Mouse (Mus musculus) left cerebral cortex, postnatal 25 days (tissue): ENCODE measurements around the gene Tm4sf19. TPM values are rescaled to one million over a fixed set of nuclear protein-coding genes. Genes with fewer than 3 reads are reported as not detected.

Source experiments
- DNase-seq, 2 experiments: peaks; one replicate each; pipeline ENCODE4 v3.0.0; 2022; ENCODE audit warnings: low spot score in 2 of 2, mixed read lengths in 1 of 2
- intact Hi-C: fragments of 180-260 bp; cut with DNase I; formaldehyde crosslinking; loops from one replicate; pipeline ENCODE4 v1.15.1; 2025
- total RNA-seq, 2 experiments: library from RNA; stranded (reverse); gene quantifications; 2 replicates each; pipeline ENCODE4 v1.2.3; 2021

Gene Tm4sf19
- under 1 TPM in 1 of 2 experiments, not detected in 1; 0.27 TPM for total RNA-seq

DNA sequence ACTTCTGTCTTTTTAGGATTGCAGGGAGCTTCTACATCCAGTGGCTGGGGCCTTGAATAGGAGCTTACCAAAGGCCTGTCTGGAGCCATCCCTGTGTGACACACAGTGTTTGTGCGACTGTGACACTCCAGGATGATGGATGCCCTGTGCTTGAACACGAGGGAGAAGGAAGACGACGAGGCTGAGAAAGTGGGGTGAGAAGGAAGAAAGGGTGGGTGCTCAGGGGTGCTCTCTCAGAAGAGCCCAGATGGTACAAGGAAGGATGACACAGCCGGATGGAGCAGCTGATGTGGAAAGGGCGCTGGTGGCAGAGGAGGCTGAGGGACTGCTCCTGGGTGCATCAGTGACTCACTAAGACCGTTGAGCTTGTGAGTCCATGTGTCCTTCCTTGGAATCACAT, at the start of gene Tm4sf19:
Gene Tm4sf19 (plus strand): TSS at position 240 of the 400 bp plus-strand sequence.
- intact Hi-C loops = no loop called here
- DNase-seq = peak in 1 of 2 experiments; percentile 18

DNA sequence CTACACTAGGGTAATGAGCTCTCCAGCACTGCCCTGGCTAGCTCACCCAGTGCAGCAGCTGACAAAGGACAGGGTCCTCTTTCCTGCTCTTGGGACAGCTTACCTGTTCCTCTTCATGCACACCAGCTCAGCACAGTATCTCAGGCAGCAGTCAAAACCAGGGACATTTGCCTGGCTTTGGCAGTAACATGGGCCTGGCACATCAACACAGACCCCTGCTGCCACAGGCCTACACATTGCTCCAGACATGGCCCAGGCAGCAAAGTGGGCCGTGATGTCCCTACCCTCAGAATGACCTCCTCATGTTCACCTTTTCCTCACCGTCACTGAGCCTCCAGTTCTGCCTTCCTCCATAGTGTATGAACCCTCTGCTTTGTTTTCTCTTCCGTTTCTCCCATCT, 49.5 kb upstream of the Tm4sf19 start:
- no peak for DNase-seq
- intact Hi-C loops = no loop called here

GRCm38 (mm10) chr16:32363530-32363929, 36.8 kb upstream of the Tm4sf19 start:
- intact Hi-C loops = no loop called here
- DNase-seq = peak in 1 of 2 experiments; percentile 27

GRCm38 (mm10) chr16:32371351-32371750, 29.0 kb upstream of the Tm4sf19 start:
- intact Hi-C loops = no loop called here
- DNase-seq = peak; percentile 8 to 9

DNA sequence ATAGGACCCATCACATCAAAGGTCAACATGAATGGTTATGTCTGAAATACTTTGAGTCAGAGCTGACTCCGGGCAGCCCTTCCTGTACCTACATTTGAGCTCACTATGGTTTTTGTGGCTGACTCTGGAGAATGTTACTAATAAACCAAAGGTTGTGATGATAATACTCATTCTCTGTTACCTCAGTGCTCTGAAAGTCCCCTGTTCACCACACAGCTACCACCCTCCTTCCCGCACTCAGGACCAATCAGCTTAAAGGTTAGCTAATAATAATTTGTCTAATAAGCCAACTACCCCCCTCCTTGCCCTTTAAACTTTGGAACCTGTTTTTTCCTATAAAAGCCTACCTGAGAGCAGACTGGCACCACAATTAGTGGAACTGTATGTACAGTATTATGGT, 20.7 kb upstream of the Tm4sf19 start:
- DNase-seq = no peak
- intact Hi-C loops = no loop called here

GRCm38 (mm10) chr16:32382901-32383300, 17.4 kb upstream of the Tm4sf19 start:
- intact Hi-C loops = loop anchor here (5.0 kb wide), 1 partner anchor 96 kb away; no protein-coding TSS in a partner anchor
- no peak for DNase-seq

GRCm38 (mm10) chr16:32384885-32385284, 15.4 kb upstream of the Tm4sf19 start:
- DNase-seq = no peak
- intact Hi-C loops = loop anchor here (5.0 kb wide), 1 partner anchor 98 kb away; no protein-coding TSS in a partner anchor

DNA sequence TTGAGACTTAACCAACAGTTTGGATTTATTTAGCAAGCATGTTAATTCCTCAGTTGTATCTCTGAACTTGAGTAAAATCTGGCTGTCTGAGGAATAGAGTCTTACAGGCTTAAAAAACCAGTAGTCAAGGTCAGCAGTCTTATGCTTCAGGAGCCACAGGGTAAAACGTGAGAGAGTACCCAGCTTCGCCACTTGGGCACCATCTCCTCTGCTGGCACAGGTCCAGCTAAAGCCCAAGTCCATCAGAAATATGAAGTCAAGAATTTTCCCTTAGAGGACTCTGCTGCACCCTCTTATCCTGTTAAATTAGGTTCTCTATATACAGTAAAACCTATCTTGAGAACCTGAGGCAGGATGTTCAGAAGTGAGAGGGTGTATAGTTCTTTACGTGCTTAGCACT, 13.5 kb upstream of the Tm4sf19 start:
- DNase-seq = no peak
- intact Hi-C loops = no loop called here

- intact Hi-C loops = no loop called here
- no peak for DNase-seq
These were observed 11.3 kb upstream of the Tm4sf19 start for GRCm38 (mm10) chr16:32389049-32389448.

GRCm38 (mm10) chr16:32389841-32390240, 10.5 kb upstream of the Tm4sf19 start:
- intact Hi-C loops = no loop called here
- no peak for DNase-seq

- intact Hi-C loops = no loop called here
- DNase-seq = no peak
These were observed 9.4 kb upstream of the Tm4sf19 start for GRCm38 (mm10) chr16:32390882-32391281.

DNA sequence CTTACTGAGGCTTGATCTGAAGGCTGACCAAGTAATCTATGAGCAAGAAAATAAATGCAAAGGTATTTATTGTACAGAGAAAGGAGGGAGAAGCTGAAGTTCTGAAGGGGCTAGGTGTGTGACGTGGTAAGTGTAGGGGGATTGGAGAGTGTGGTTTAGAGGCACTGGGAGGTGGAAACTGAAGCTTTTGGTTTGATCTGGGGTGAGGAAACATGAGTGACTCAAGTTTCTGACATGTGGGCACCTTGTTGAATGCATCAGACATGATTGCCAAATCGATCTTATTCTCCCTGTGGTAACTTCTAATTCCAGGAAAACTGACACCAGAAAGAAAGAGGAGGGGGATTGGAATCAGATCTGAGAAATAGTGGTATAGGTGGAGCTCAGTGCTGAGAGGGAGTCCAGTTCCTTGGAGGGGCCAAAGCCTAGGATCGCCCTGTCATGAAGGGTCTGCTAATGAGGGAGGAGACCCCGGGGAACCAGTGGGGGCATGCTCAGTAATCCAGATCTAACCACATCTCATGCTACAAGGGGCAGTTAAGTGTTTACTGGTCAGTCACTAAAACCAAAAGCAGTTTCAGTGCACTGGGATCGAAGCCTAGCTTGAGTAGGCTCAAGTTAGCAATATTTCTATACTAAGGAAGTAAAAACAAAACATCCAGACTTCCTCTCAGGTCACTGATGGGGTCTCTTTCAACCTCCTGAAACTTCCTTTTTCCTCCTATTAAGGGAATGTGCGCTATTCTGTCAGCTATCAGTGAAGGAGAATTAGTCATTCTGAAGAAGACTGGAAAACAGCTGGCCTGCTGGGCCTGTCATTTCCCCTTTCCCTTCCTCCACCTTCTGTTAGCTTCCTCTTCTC, 4.4 kb upstream of the Tm4sf19 start:
- intact Hi-C loops = no loop called here
- no peak for DNase-seq

DNA sequence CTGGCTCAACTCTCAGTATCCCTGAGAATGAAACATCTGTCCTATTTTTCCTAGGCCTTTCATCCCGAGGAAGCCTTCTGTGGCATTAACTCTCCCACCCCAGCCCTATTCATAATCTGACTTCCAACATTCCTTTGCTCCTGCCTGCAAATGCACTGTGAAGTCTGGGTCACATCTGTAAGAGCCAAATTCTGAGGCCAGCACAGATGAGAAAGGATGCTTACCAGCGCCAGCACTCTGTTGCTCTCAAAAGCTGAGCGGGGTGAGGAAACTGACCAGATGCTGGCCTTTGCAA, 3.8 kb upstream of the Tm4sf19 start:
- no peak for DNase-seq
- intact Hi-C loops = no loop called here

DNA sequence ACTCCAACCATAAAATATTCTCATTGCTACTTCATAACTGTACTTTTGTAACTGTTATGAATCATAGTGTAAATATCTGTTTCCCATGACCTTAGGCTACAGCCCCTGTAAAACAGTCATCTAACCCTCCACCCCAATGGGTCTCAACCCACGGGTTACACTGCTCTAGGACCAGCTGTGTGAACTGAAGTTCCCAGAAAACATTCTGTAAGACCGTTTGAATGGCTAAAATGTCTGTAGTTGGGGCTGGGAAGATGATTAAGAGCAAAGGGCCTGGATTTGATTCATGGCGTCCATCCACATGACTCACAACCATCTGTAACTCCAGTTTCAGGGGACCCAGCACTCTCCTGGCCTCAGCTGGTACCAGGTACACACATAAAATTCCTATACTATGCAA, 2.1 kb upstream of the Tm4sf19 start:
- intact Hi-C loops = no loop called here
- no peak for DNase-seq

DNA sequence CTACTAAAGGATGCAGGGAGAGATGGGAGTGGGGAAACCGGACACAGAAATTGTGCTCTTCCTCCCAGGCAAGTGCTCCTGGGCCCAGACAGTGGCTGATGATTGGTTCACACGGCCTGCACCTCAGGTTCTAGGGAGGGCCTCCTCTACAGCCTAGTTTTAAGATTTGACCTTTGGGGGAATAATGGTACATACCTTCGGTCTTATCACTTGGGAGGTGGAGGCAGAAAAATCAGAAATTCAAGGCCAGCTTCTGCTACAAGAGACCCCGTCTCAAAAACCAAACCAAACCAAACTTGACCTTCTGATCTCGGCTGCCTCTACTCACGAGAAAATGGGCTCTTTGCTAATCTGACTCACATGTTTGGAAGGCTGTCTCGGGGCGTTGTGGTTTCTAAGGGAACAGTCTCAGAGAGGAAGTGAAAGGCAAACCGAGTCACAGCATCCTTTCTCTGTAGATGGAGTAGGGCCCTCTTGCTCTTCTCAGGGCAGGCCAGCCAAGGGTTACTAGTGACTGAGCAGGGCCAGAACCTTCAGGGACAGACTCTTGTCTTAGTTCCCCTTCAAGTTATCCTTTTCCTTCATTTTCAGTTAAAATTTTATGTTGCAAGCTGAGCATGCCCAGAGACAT, 1.1 kb downstream of the Tm4sf19 start:
- intact Hi-C loops = no loop called here
- no peak for DNase-seq

DNA sequence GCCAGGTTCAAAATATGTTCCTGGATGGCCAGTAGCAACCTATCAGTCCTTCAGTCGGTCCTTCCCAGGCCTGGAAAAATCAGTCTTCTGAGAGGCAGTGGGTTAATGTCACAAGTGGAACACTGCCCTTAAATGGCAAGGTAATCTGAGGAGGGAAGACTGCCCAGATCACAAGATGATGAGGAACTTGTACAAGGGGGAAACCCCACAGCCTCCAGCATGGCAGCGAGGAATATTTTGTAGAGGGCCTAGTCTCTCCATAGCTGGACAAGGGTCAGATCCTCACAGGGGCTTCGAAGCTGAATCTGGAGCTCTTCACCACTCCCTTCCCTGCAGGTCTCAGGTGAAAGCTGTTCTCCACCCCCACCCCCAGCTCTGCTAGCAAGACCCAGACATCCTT, 2.5 kb downstream of the Tm4sf19 start:
- intact Hi-C loops = no loop called here
- no peak for DNase-seq

DNA sequence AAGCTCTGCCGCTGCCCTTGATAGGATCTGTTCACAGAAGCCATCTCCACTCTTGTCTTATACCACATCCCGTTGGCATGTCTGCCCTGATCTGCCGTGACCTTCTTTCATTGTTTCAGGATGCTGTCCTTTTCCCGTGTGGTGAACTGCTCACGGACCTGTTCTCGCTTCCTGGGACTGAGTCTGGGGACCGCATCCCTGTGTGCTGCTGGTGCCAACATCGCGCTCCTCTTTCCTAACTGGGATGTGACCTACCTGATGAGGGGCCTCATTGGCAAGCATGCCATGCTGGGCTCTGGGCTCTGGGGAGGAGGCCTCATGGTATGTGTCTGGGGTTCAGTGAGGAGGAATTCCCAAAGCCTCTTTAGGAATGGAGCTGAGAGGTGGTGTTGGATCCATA, 5.4 kb downstream of the Tm4sf19 start:
- no peak for DNase-seq
- intact Hi-C loops = no loop called here

- intact Hi-C loops = no loop called here
- no peak for DNase-seq
These were observed 6.4 kb downstream of the Tm4sf19 start for GRCm38 (mm10) chr16:32406671-32407070.

- intact Hi-C loops = no loop called here
- no peak for DNase-seq
These were observed 7.4 kb downstream of the Tm4sf19 start for GRCm38 (mm10) chr16:32407730-32408129.

DNA sequence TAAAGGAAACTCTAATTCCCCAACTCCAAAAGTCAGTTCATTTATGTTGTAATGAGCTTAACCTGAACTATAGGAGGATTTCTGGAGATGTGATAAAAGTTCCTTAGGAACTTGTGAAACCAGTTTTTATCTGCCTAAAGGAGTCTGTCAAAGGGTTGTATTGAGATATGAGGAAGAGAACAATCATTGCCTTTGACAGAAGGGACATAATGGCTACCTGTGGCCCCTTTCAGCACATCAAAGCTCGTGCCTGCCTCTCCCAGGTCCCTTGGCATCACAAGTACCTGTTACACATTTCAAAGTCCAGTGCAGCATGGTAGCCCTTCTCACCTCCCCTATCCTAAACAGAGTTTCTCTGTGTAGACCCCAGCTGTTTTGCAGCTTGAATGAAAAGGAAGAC, 17.2 kb downstream of the Tm4sf19 start:
- no peak for DNase-seq
- intact Hi-C loops = no loop called here
